Mouse (Mus musculus): Measurements from ENCODE around the gene Pnldc1.

- TF ChIP-seq POLR2A (IDR thresholded peaks at IDR 0.05; ENCODE audit: insufficient read length, low read depth) (no peak), USF1 (IDR thresholded peaks at IDR 0.05; ENCODE audit: low read depth) (no peak), CEBPB (IDR thresholded peaks at IDR 0.05; ENCODE audit: insufficient read depth, poor library complexity, severe bottlenecking) (no peak), POLR2AphosphoS2 (IDR thresholded peaks at IDR 0.05; ENCODE audit: insufficient read length, low read depth) (no peak), SRF (IDR thresholded peaks at IDR 0.05; ENCODE audit: control insufficient read depth, insufficient read length, low read depth) (no peak), MAX (IDR thresholded peaks at IDR 0.05; ENCODE audit: low read depth) (no peak), E2F4 (IDR thresholded peaks at IDR 0.05; ENCODE audit: insufficient read depth) (no peak), MYOG (IDR thresholded peaks at IDR 0.05; ENCODE audit: control insufficient read depth in 1 of 3, insufficient read depth in 1 of 3, insufficient read length in 2 of 3, low read depth in 2 of 3) (no peak), REST (IDR thresholded peaks at IDR 0.05; ENCODE audit: insufficient read depth, insufficient read length) (no peak), MYOD1 (IDR thresholded peaks at IDR 0.05; ENCODE audit: control insufficient read depth in 1 of 3, insufficient read length in 2 of 3, low read depth in 2 of 3) (no peak), TCF12 (IDR thresholded peaks at IDR 0.05; ENCODE audit: insufficient read depth, poor library complexity, severe bottlenecking) (no peak), TCF3 (IDR thresholded peaks at IDR 0.05; ENCODE audit: insufficient read length, low read depth) (no peak)
These were observed 5.5 kb upstream of the Pnldc1 start, which contains the start of gene Tcp1 for GRCm38 (mm10) chr17:12915488-12915880.

Measured in myocyte (in vitro differentiated cells).